Mouse (Mus musculus): ENCODE measurements around the gene Arl3. TPM values are rescaled to one million over a fixed set of nuclear protein-coding genes. Genes with fewer than 3 reads are reported as not detected.

The Arl3 gene
- polyA plus RNA-seq, 1 experiment, result 103 TPM

- DNase-seq (ENCODE audit: low spot score), result no peak
These were observed 54.6 kb downstream of the Arl3 start for GRCm38 (mm10) chr19:46518352-46518787.

- DNase-seq (ENCODE audit: low spot score), result no peak
These were observed 55.3 kb downstream of the Arl3 start for GRCm38 (mm10) chr19:46517529-46518351.

- no peak for DNase-seq (ENCODE audit: low spot score)
These were observed 56.1 kb downstream of the Arl3 start for GRCm38 (mm10) chr19:46516667-46517528.

- DNase-seq (ENCODE audit: low spot score), result no peak
These were observed 57.6 kb downstream of the Arl3 start for GRCm38 (mm10) chr19:46515287-46515821.

- no peak for DNase-seq (ENCODE audit: low spot score)
These were observed 58.6 kb downstream of the Arl3 start for GRCm38 (mm10) chr19:46514387-46514786.

- no peak for DNase-seq (ENCODE audit: low spot score)
These were observed 61.7 kb downstream of the Arl3 start for GRCm38 (mm10) chr19:46511263-46511662.

GRCm38 (mm10) chr19:46510824-46511223 lies 62.2 kb downstream of the Arl3 start:
- no peak for DNase-seq (ENCODE audit: low spot score)

- no peak for DNase-seq (ENCODE audit: low spot score)
These were observed 62.6 kb downstream of the Arl3 start for GRCm38 (mm10) chr19:46510401-46510800.

GRCm38 (mm10) chr19:46509736-46510135 lies 63.3 kb downstream of the Arl3 start:
- no peak for DNase-seq (ENCODE audit: low spot score)

- no peak for DNase-seq (ENCODE audit: low spot score)
These were observed 63.8 kb downstream of the Arl3 start for GRCm38 (mm10) chr19:46509202-46509601.

- no peak for DNase-seq (ENCODE audit: low spot score)
These were observed 64.3 kb downstream of the Arl3 start for GRCm38 (mm10) chr19:46508738-46509137.

GRCm38 (mm10) chr19:46507806-46508205 lies 65.2 kb downstream of the Arl3 start:
- no peak for DNase-seq (ENCODE audit: low spot score)

GRCm38 (mm10) chr19:46507181-46507581 lies 65.8 kb downstream of the Arl3 start:
- no peak for DNase-seq (ENCODE audit: low spot score)

- no peak for DNase-seq (ENCODE audit: low spot score)
These were observed 66.7 kb downstream of the Arl3 start for GRCm38 (mm10) chr19:46506372-46506717.

GRCm38 (mm10) chr19:46505646-46506371 lies 67.2 kb downstream of the Arl3 start:
- DNase-seq (ENCODE audit: low spot score), result no peak

GRCm38 (mm10) chr19:46504822-46505417 lies 68.1 kb downstream of the Arl3 start:
- DNase-seq (ENCODE audit: low spot score), result no peak

- no peak for DNase-seq (ENCODE audit: low spot score)
These were observed 68.9 kb downstream of the Arl3 start for GRCm38 (mm10) chr19:46504085-46504552.

- peak; percentile 68 for DNase-seq (ENCODE audit: low spot score)
These were observed 69.5 kb downstream of the Arl3 start for GRCm38 (mm10) chr19:46503351-46504084.

GRCm38 (mm10) chr19:46502471-46503166 lies 70.4 kb downstream of the Arl3 start:
- peak; percentile 79 for DNase-seq (ENCODE audit: low spot score)

- DNase-seq (ENCODE audit: low spot score), result peak; percentile 81
These were observed 70.9 kb downstream of the Arl3 start for GRCm38 (mm10) chr19:46502069-46502455.

All from urinary bladder, adult 2 months (tissue).